Mouse (Mus musculus) kidney, embryonic 14.5 days (tissue): ENCODE measurements around the gene Nrp1. TPM values are rescaled to one million over a fixed set of nuclear protein-coding genes. Genes with fewer than 3 reads are reported as not detected.

ENCODE experiments used
- ATAC-seq: fragments of 200-750 bp; cut with Nextera tagmentation; 2 replicates; pipeline ENCODE4 v1.8.0; 2017; ENCODE audit warnings: moderate number of reproducible peaks, mild to moderate bottlenecking, moderate TSS enrichment, moderate library complexity; ENCODE audit not compliant: low FRiP score, low TSS enrichment
- H3K27ac ChIP-seq: fragments of 300-500 bp; sonication (generic); 2 replicates; pipeline ENCODE4 v1.5.1; 2014; ENCODE audit warnings: low read depth, mild to moderate bottlenecking, low read length, moderate library complexity, mixed read lengths
- H3K27me3 ChIP-seq: fragments of 300-500 bp; sonication (generic); 2 replicates; pipeline ENCODE4 v1.6.1; 2014; ENCODE audit warnings: mild to moderate bottlenecking, low read length; ENCODE audit not compliant: control insufficient read depth, insufficient read depth
- H3K36me3 ChIP-seq: fragments of 300-500 bp; sonication (generic); 2 replicates; pipeline ENCODE4 v1.6.1; 2014; ENCODE audit warnings: low read length, mixed read lengths; ENCODE audit not compliant: control insufficient read depth, insufficient read depth
- H3K4me1 ChIP-seq: fragments of 300-500 bp; sonication (generic); 2 replicates; pipeline ENCODE4 v1.6.1; 2014; ENCODE audit warnings: low read length, mixed read lengths; ENCODE audit not compliant: control insufficient read depth, insufficient read depth
- H3K4me2 ChIP-seq: fragments of 300-500 bp; sonication (generic); replicated peaks from 2 replicates; pipeline ENCODE4 v1.6.1; 2014; ENCODE audit warnings: low read depth, mild to moderate bottlenecking, low read length
- H3K4me3 ChIP-seq: fragments of 300-500 bp; sonication (generic); 2 replicates; pipeline ENCODE4 v1.5.1; 2014; ENCODE audit warnings: mild to moderate bottlenecking, low read length
- H3K9ac ChIP-seq: fragments of 300-500 bp; sonication (generic); 2 replicates; pipeline ENCODE4 v1.6.1; 2014; ENCODE audit warnings: low read depth, mild to moderate bottlenecking, low read length, moderate library complexity
- H3K9me3 ChIP-seq: fragments of 300-500 bp; sonication (generic); 2 replicates; pipeline ENCODE4 v1.6.1; 2016; ENCODE audit warnings: low read length; ENCODE audit not compliant: control insufficient read depth
- WGBS: fragments of 180-500 bp; shearing (Covaris S2); extraction: QIAGEN DNeasy Blood & Tissue Kit; methylation state at CpG from one replicate; pipeline ENCODE4 v1.1.7; 2014; 5-methylcytosine and 5-hydroxymethylcytosine counted together
- polyA plus RNA-seq: library from polyadenylated mRNA; unstranded; fragments of >200 nt; fragmentation: Nextera tagmentation; extraction: Ambion mirVana; gene quantifications from 2 replicates; pipeline ENCODE4 v1.2.1, GENCODE M21; 2014

Gene Nrp1
- polyA plus RNA-seq, 1 experiment from 2014 or later = 113 TPM

DNA sequence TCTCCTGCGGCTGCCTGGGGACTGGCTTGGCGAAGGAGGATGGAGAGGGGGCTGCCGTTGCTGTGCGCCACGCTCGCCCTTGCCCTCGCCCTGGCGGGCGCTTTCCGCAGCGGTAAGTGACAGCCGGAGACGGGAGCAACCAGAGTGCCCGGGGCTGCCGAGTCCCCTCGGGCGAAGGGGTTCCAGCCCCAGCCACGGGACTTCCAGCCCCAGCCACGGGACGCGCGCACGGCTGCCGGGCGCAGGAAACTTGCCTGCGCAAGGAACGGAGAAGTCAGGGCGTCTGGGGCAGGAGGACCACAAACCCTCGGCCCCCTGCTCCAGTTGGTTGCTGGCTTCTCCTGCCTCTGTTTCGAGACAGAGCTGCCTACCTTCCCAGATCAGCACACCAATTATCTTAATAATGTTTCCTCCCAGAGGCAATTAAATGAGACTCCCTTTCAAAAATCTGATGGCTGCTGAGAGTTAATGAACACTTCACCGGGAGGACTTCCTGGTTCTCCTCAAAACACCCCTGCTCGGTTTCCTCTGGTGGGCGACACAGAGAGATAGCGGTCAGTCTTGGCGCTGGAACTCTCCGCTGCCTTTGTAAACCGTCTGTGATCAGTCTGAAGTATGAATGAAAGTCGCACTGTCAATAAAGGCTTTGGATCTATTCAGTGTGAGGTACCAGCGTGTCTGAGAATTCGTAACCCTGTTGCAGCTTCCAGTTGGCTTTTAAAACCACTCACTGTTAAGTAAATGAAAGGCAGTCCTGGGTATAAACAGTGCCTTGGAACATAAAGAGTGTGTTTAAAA lies 1.3 kb downstream of the Nrp1 start:
- H3K4me3 ChIP-seq = peak overlapping the region; percentile 89
- peak overlapping the region; percentile 98 for H3K4me2 ChIP-seq
- WGBS = under 1% methylated on average over 39 of the region's 40 CpGs
- peaks cover 26% of the 10 kb centered on the region for H3K4me1 ChIP-seq
- peak overlapping the region; percentile 97 for H3K9ac ChIP-seq
- no peak for ATAC-seq
- H3K27ac ChIP-seq = peak overlapping the region; percentile 97
- H3K27me3 ChIP-seq = no peaks in the 10 kb centered on the region
- H3K9me3 ChIP-seq = no peaks in the 10 kb centered on the region
- peaks cover 8% of the 10 kb centered on the region; the same call in 1 of the 2 replicates for H3K36me3 ChIP-seq

GRCm38 (mm10) chr8:128361343-128361870 lies 3.0 kb downstream of the Nrp1 start:
- no peak for ATAC-seq
- Histone ChIP-seq H3K4me2 (peak overlapping the region; percentile 98), H3K9ac (peak overlapping the region; percentile 97), H3K27me3 (no peaks in the 10 kb centered on the region), H3K27ac (peak overlapping the region; percentile 30; the same call in 1 of the 2 replicates), H3K4me3 (peak overlapping the region; percentile 89), H3K4me1 (peaks cover 39% of the 10 kb centered on the region), H3K36me3 (peaks cover 19% of the 10 kb centered on the region), H3K9me3 (no peaks in the 10 kb centered on the region)
- 10% methylated on average over 5 of the region's 5 CpGs for WGBS

GRCm38 (mm10) chr8:128362940-128363595 lies 4.7 kb downstream of the Nrp1 start:
- no peak for ATAC-seq
- Histone ChIP-seq H3K4me1 (peaks cover 51% of the 10 kb centered on the region), H3K27ac (no peak overlapping the region), H3K4me3 (peak overlapping the region; percentile 89), H3K9me3 (no peaks in the 10 kb centered on the region), H3K9ac (0 out of 2 replicates have a peak overlapping the region, but pooled peaks have one; percentile 14), H3K4me2 (peak overlapping the region; percentile 98), H3K36me3 (peaks cover 19% of the 10 kb centered on the region), H3K27me3 (no peaks in the 10 kb centered on the region)
- WGBS = 9% methylated on average over 11 of the region's 11 CpGs

- no peaks in the 10 kb centered on the region for H3K9me3 ChIP-seq
- no peak for ATAC-seq
- peaks cover 38% of the 10 kb centered on the region for H3K36me3 ChIP-seq
- H3K27ac ChIP-seq = no peak overlapping the region
- peaks cover 29% of the 10 kb centered on the region; the same call in 1 of the 2 replicates for H3K4me1 ChIP-seq
- 49% methylated on average over 4 of the region's 4 CpGs for WGBS
- no peak overlapping the region for H3K4me3 ChIP-seq
- no peaks in the 10 kb centered on the region for H3K27me3 ChIP-seq
- no peak overlapping the region for H3K9ac ChIP-seq
- no peak overlapping the region for H3K4me2 ChIP-seq
These were observed 12.1 kb downstream of the Nrp1 start for GRCm38 (mm10) chr8:128370496-128370895.

DNA sequence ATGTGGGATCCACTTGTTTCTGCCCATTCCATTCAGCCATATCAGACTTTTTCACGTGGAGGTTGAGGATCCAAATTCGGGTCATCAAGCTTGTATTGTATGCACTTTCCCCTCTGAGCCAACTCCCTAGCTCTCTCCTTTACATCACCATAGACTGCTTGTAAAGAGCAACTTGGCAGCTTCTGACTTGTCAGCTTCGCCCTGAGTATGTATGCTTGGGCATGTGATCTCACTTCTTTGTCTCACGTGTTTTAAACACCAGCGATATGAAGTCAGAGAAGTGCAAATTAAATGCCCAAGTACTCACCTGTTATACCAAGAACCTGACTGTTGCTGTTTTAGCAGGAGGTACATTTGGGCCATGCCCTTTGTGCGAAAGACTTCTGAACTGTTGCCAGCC lies 12.6 kb downstream of the Nrp1 start:
- Histone ChIP-seq H3K4me1 (peaks cover 25% of the 10 kb centered on the region; the same call in 1 of the 2 replicates), H3K27ac (no peak overlapping the region), H3K4me2 (no peak overlapping the region), H3K4me3 (no peak overlapping the region), H3K9me3 (no peaks in the 10 kb centered on the region), H3K36me3 (peaks cover 32% of the 10 kb centered on the region), H3K27me3 (no peaks in the 10 kb centered on the region), H3K9ac (no peak overlapping the region)
- 84% methylated on average over 6 of the region's 6 CpGs for WGBS
- ATAC-seq = no peak

DNA sequence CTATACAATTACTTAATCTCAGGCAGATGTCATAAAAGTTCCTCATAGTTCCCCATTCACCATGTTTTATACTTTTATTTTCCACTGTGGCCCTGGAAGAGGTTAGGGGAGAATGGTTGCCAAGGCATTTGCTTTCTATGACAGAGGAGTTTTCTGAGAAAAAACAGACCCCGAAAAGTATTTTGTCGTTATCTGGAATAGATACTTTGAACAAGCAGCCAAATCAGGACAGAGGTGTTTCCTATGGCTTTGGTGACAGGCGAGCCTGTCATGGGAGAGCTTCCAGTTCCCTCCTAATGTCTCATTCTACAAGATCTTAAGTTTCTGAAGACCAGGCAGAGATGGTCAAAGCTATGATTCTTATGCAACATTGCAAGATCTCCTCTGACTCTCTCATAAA lies 13.4 kb downstream of the Nrp1 start:
- H3K4me3 ChIP-seq = no peak overlapping the region
- WGBS = 87% methylated on average over 3 of the region's 3 CpGs
- peaks cover 20% of the 10 kb centered on the region; the same call in 1 of the 2 replicates for H3K4me1 ChIP-seq
- H3K9ac ChIP-seq = no peak overlapping the region
- no peak overlapping the region for H3K27ac ChIP-seq
- H3K9me3 ChIP-seq = no peaks in the 10 kb centered on the region
- peaks cover 31% of the 10 kb centered on the region for H3K36me3 ChIP-seq
- no peak for ATAC-seq
- H3K27me3 ChIP-seq = no peaks in the 10 kb centered on the region
- no peak overlapping the region for H3K4me2 ChIP-seq

DNA sequence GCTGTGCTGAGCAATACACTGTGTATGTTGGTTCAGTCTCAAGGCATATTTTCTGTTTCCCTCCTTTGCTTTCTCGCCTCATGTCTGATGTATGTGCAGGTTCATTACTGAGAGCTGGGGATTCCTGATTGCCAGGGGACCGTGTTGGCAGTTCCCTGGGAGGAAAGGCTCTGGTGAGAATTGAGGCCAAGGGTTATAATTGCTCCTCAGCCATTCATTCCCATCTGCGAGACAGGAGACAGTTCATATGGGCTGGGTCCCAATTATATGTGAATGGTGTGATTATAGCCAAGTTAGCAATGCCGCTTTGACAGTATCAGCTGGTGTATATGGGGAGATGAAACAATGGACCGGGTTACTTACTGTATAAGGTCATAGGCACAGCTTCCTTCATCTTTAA lies 14.3 kb downstream of the Nrp1 start:
- Histone ChIP-seq H3K27ac (no peak overlapping the region), H3K4me2 (no peak overlapping the region), H3K9me3 (no peaks in the 10 kb centered on the region), H3K4me1 (peaks cover 12% of the 10 kb centered on the region; the same call in 1 of the 2 replicates), H3K36me3 (peaks cover 31% of the 10 kb centered on the region), H3K4me3 (no peak overlapping the region), H3K27me3 (no peaks in the 10 kb centered on the region), H3K9ac (no peak overlapping the region)
- 85% methylated on average over 5 of the region's 5 CpGs for WGBS
- no peak for ATAC-seq

- WGBS = 81% methylated on average over 6 of the region's 6 CpGs
- no peak overlapping the region for H3K4me2 ChIP-seq
- H3K4me3 ChIP-seq = no peak overlapping the region
- ATAC-seq = no peak
- H3K27me3 ChIP-seq = no peaks in the 10 kb centered on the region
- H3K4me1 ChIP-seq = peaks cover 9% of the 10 kb centered on the region; the same call in 1 of the 2 replicates
- H3K9ac ChIP-seq = no peak overlapping the region
- no peaks in the 10 kb centered on the region for H3K9me3 ChIP-seq
- H3K36me3 ChIP-seq = peaks cover 31% of the 10 kb centered on the region
- no peak overlapping the region for H3K27ac ChIP-seq
These were observed 15.0 kb downstream of the Nrp1 start for GRCm38 (mm10) chr8:128373418-128373817.

GRCm38 (mm10) chr8:128375291-128375690 lies 16.9 kb downstream of the Nrp1 start:
- Histone ChIP-seq H3K9me3 (no peaks in the 10 kb centered on the region), H3K9ac (no peak overlapping the region), H3K36me3 (peaks cover 23% of the 10 kb centered on the region; the same call in 1 of the 2 replicates), H3K4me2 (no peak overlapping the region), H3K27me3 (no peaks in the 10 kb centered on the region), H3K4me1 (peaks cover 7% of the 10 kb centered on the region; the same call in 1 of the 2 replicates), H3K27ac (no peak overlapping the region), H3K4me3 (no peak overlapping the region)
- ATAC-seq = no peak
- WGBS = 58% methylated on average over 4 of the region's 4 CpGs
